Mouse (Mus musculus) NIH3T3 (cell line): ENCODE measurements around the gene Abca5.
"Not testable (repeated sequence)": the region's sequence is repeated elsewhere in the genome, so short reads cannot be mapped to it uniquely, and the experiment has no call there.

Experiments
- DNase-seq: peaks from one replicate; pipeline ENCODE4 v3.0.0-alpha.2; 2012; ENCODE audit warnings: low read depth

The Abca5 gene

GRCm38 (mm10) chr11:110337289-110338245, at the start of gene Abca5:
Gene Abca5, minus strand, starts transcription at chr11:110337716.
- peak; percentile 95 for DNase-seq

- DNase-seq: no peak
These were observed 48.0 kb upstream of the Abca5 start for GRCm38 (mm10) chr11:110385487-110385886.

- DNase-seq: no peak
These were observed 42.8 kb upstream of the Abca5 start for GRCm38 (mm10) chr11:110380310-110380668.

GRCm38 (mm10) chr11:110379661-110380309, 42.3 kb upstream of the Abca5 start:
- no peak for DNase-seq

- DNase-seq: no peak
These were observed 36.5 kb upstream of the Abca5 start for GRCm38 (mm10) chr11:110374036-110374435.

- DNase-seq: no peak
These were observed 34.9 kb upstream of the Abca5 start for GRCm38 (mm10) chr11:110372266-110372954.

GRCm38 (mm10) chr11:110371827-110372226, 34.3 kb upstream of the Abca5 start:
- no peak for DNase-seq

- no peak for DNase-seq
These were observed 31.9 kb upstream of the Abca5 start for GRCm38 (mm10) chr11:110369312-110370019.

GRCm38 (mm10) chr11:110367638-110368037, 30.1 kb upstream of the Abca5 start:
- DNase-seq: no peak

GRCm38 (mm10) chr11:110366902-110367301, 29.4 kb upstream of the Abca5 start:
- peak; percentile 20 for DNase-seq

- DNase-seq: peak; percentile 69
These were observed 27.5 kb upstream of the Abca5 start for GRCm38 (mm10) chr11:110365016-110365415.

- DNase-seq: peak; percentile 64
These were observed 20.4 kb upstream of the Abca5 start for GRCm38 (mm10) chr11:110357756-110358551.

- DNase-seq: not testable (repeated sequence)
These were observed 17.6 kb upstream of the Abca5 start for GRCm38 (mm10) chr11:110355131-110355530.

GRCm38 (mm10) chr11:110354261-110354660, 16.7 kb upstream of the Abca5 start:
- no peak for DNase-seq

- DNase-seq: no peak
These were observed 10.7 kb upstream of the Abca5 start for GRCm38 (mm10) chr11:110348170-110348569.

- peak; percentile 27 for DNase-seq
These were observed 10.3 kb upstream of the Abca5 start for GRCm38 (mm10) chr11:110347768-110348167.

GRCm38 (mm10) chr11:110336814-110337288, 665 bp downstream of the Abca5 start:
- DNase-seq: peak; percentile 70

- DNase-seq: peak; percentile 21
These were observed 7.4 kb downstream of the Abca5 start for GRCm38 (mm10) chr11:110330093-110330492.

- no peak for DNase-seq
These were observed 15.2 kb downstream of the Abca5 start for GRCm38 (mm10) chr11:110322266-110322665.

GRCm38 (mm10) chr11:110306475-110307168, 30.9 kb downstream of the Abca5 start:
- DNase-seq: no peak
